Mouse (Mus musculus): ENCODE data around the gene Npr2. TPM values are rescaled to one million over a fixed set of nuclear protein-coding genes. Genes with fewer than 3 reads are reported as not detected.

Gene Npr2
- polyA plus RNA-seq, 1 experiment from 2014 or later, result 11.9 TPM

GRCm38 (mm10) chr4:43673703-43674102 is 42.0 kb downstream of the Npr2 start:
- no peak overlapping the region for H3K4me2 ChIP-seq (replicated peaks; ENCODE audit: low read depth, low read length)
- no peak for ATAC-seq
- no peaks in the 10 kb centered on the region for H3K27me3 ChIP-seq (replicated peaks; ENCODE audit: insufficient read depth, low read length)
- no peaks in the 10 kb centered on the region for H3K9me3 ChIP-seq (ENCODE audit: low read length)
- WGBS, result 63% methylated on average over 8 of the region's 8 CpGs
- TF ChIP-seq CTCF (IDR thresholded peaks at IDR 0.05) (no peak), EP300 (IDR thresholded peaks at IDR 0.05) (no peak)
- H3K36me3 ChIP-seq (ENCODE audit: insufficient read depth, low read length), result 0 out of 2 replicates have a peak, but pooled peaks cover 8% of the 10 kb centered on the region
- no peak for DNase-seq (ENCODE audit: low spot score)
- no peak overlapping the region for H3K4me3 ChIP-seq (ENCODE audit: low read depth, low read length)
- H3K27ac ChIP-seq (ENCODE audit: low read length), result peak overlapping the region; percentile 2; the same call in 1 of the 2 replicates
- no peak overlapping the region for H3K9ac ChIP-seq (replicated peaks; ENCODE audit: low read depth)
- peaks cover 6% of the 10 kb centered on the region for H3K4me1 ChIP-seq (ENCODE audit: insufficient read depth, low read depth, low read length)

GRCm38 (mm10) chr4:43674974-43675373 is 43.2 kb downstream of the Npr2 start:
- H3K9me3 ChIP-seq (ENCODE audit: low read length), result no peaks in the 10 kb centered on the region

DNA sequence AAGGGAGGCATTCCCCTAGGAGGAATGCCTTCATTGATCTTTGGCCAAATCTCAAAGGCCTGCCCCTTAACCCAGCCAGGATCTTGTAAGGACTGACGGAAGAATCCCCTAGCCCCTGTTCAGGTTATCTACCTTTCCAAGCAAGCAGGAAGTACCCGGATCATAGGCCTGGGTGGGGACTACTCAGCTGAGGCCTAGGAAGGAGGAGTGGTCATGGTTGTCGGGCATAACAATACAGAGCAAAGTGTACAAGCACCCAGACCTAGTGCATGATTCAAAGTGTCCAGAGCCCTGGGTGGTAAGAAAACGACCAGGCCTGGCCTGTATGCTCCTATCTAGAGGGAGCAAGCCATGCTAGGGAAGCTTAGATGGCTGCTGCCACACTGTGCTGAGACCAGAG is 43.9 kb downstream of the Npr2 start:
- no peak for DNase-seq (ENCODE audit: low spot score)
- no peak for ATAC-seq
- Histone ChIP-seq H3K4me1 (ENCODE audit: insufficient read depth, low read depth, low read length) (no peaks in the 10 kb centered on the region), H3K36me3 (ENCODE audit: insufficient read depth, low read length) (0 out of 2 replicates have a peak, but pooled peaks cover 8% of the 10 kb centered on the region), H3K4me2 (replicated peaks; ENCODE audit: low read depth, low read length) (no peak overlapping the region), H3K4me3 (ENCODE audit: low read depth, low read length) (no peak overlapping the region), H3K9ac (replicated peaks; ENCODE audit: low read depth) (no peak overlapping the region), H3K9me3 (ENCODE audit: low read length) (no peaks in the 10 kb centered on the region), H3K27me3 (replicated peaks; ENCODE audit: insufficient read depth, low read length) (no peaks in the 10 kb centered on the region), H3K27ac (ENCODE audit: low read length) (no peak overlapping the region)
- 72% methylated on average over 4 of the region's 4 CpGs for WGBS
- TF ChIP-seq CTCF (IDR thresholded peaks at IDR 0.05) (no peak), EP300 (IDR thresholded peaks at IDR 0.05) (no peak)

More at GRCm38 (mm10) chr4:43674974-43675373, 43.2 kb downstream of the Npr2 start:
- H3K4me3 ChIP-seq (ENCODE audit: low read depth, low read length), result no peak overlapping the region
- H3K36me3 ChIP-seq (ENCODE audit: insufficient read depth, low read length), result 0 out of 2 replicates have a peak, but pooled peaks cover 8% of the 10 kb centered on the region
- DNase-seq (ENCODE audit: low spot score), result no peak
- H3K9ac ChIP-seq (replicated peaks; ENCODE audit: low read depth), result no peak overlapping the region
- no peak overlapping the region for H3K4me2 ChIP-seq (replicated peaks; ENCODE audit: low read depth, low read length)
- no peak for ATAC-seq
- WGBS, result 74% methylated on average over 5 of the region's 5 CpGs
- no peaks in the 10 kb centered on the region for H3K27me3 ChIP-seq (replicated peaks; ENCODE audit: insufficient read depth, low read length)
- TF ChIP-seq CTCF (IDR thresholded peaks at IDR 0.05), result no peak
- no peak for TF ChIP-seq EP300 (IDR thresholded peaks at IDR 0.05)
- no peak overlapping the region for H3K27ac ChIP-seq (ENCODE audit: low read length)
- peaks cover 2% of the 10 kb centered on the region; the same call in 1 of the 2 replicates for H3K4me1 ChIP-seq (ENCODE audit: insufficient read depth, low read depth, low read length)

- ATAC-seq (no peak), DNase-seq (ENCODE audit: low spot score) (no peak)
- Histone ChIP-seq H3K27ac (ENCODE audit: low read length) (no peak overlapping the region), H3K4me3 (ENCODE audit: low read depth, low read length) (no peak overlapping the region), H3K4me1 (ENCODE audit: insufficient read depth, low read depth, low read length) (no peaks in the 10 kb centered on the region), H3K9ac (replicated peaks; ENCODE audit: low read depth) (no peak overlapping the region), H3K4me2 (replicated peaks; ENCODE audit: low read depth, low read length) (no peak overlapping the region), H3K27me3 (replicated peaks; ENCODE audit: insufficient read depth, low read length) (no peaks in the 10 kb centered on the region), H3K36me3 (ENCODE audit: insufficient read depth, low read length) (peaks cover 19% of the 10 kb centered on the region; the same call in 1 of the 2 replicates), H3K9me3 (ENCODE audit: low read length) (no peaks in the 10 kb centered on the region)
- 89% methylated on average over 6 of the region's 6 CpGs for WGBS
- TF ChIP-seq CTCF (IDR thresholded peaks at IDR 0.05) (no peak), EP300 (IDR thresholded peaks at IDR 0.05) (no peak)
Measured at GRCm38 (mm10) chr4:43678541-43678940, 46.8 kb downstream of the Npr2 start.

DNA sequence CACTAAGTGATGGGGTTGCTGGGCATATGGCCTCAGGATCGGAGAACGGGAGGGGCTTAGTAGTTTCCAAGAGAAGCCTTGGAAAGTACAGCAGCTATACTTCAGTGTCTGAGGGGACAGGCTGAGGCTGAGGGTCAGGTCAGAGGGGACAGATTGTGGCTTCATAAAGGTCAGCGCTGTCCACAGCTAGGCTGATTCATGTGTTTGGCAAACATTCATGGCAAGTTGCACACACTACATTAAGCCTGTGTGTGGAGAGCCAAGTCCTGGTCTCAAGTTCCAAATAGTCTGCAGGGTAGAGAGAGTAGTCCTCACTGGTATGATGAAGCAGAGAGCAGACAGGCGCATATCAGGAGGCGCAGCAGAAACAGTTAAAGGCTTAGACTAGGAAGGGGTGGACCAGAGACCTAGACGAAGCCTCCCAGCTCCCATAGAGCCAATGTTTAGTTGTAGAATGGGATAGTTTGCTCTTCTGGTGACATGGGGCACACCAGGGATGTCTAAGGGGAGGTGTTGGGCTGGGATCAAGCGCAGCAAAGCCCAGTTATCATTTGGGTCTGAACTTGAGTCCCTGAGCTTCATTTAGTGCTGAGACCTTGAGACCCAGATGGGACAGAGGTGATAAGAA is 47.8 kb downstream of the Npr2 start:
- TF ChIP-seq EP300 (IDR thresholded peaks at IDR 0.05) (no peak), CTCF (IDR thresholded peaks at IDR 0.05) (no peak)
- Histone ChIP-seq H3K27me3 (replicated peaks; ENCODE audit: insufficient read depth, low read length) (no peaks in the 10 kb centered on the region), H3K4me2 (replicated peaks; ENCODE audit: low read depth, low read length) (no peak overlapping the region), H3K27ac (ENCODE audit: low read length) (no peak overlapping the region), H3K4me3 (ENCODE audit: low read depth, low read length) (no peak overlapping the region), H3K9ac (replicated peaks; ENCODE audit: low read depth) (no peak overlapping the region), H3K9me3 (ENCODE audit: low read length) (no peaks in the 10 kb centered on the region), H3K4me1 (ENCODE audit: insufficient read depth, low read depth, low read length) (no peaks in the 10 kb centered on the region), H3K36me3 (ENCODE audit: insufficient read depth, low read length) (peaks cover 19% of the 10 kb centered on the region; the same call in 1 of the 2 replicates)
- no peak for DNase-seq (ENCODE audit: low spot score)
- no peak for ATAC-seq
- 83% methylated on average over 7 of the region's 7 CpGs for WGBS

GRCm38 (mm10) chr4:43690021-43690420 is 58.3 kb downstream of the Npr2 start:
- TF ChIP-seq CTCF (IDR thresholded peaks at IDR 0.05), result no peak
- TF ChIP-seq EP300 (IDR thresholded peaks at IDR 0.05), result no peak
- H3K9ac ChIP-seq (replicated peaks; ENCODE audit: low read depth), result no peak overlapping the region
- H3K9me3 ChIP-seq (ENCODE audit: low read length), result no peaks in the 10 kb centered on the region
- H3K4me2 ChIP-seq (replicated peaks; ENCODE audit: low read depth, low read length), result no peak overlapping the region
- ATAC-seq (no peak), DNase-seq (ENCODE audit: low spot score) (no peak)
- 90% methylated on average over 17 of the region's 17 CpGs for WGBS
- H3K27ac ChIP-seq (ENCODE audit: low read length), result no peak overlapping the region
- no peaks in the 10 kb centered on the region for H3K27me3 ChIP-seq (replicated peaks; ENCODE audit: insufficient read depth, low read length)
- peaks cover 2% of the 10 kb centered on the region; the same call in 1 of the 2 replicates for H3K4me1 ChIP-seq (ENCODE audit: insufficient read depth, low read depth, low read length)
- H3K36me3 ChIP-seq (ENCODE audit: insufficient read depth, low read length), result no peaks in the 10 kb centered on the region
- no peak overlapping the region for H3K4me3 ChIP-seq (ENCODE audit: low read depth, low read length)
